Mouse (Mus musculus) megakaryocyte, embryonic 14.5 days (primary cell): ENCODE results near the gene Tarsl2. TPM values are rescaled to one million over a fixed set of nuclear protein-coding genes. Genes with fewer than 3 reads are reported as not detected.

Source experiments
- H3K27me3 ChIP-seq: replicated peaks from 2 replicates; pipeline ENCODE3; 2012; ENCODE audit warnings: inconsistent platforms
- H3K36me3 ChIP-seq: replicated peaks from 2 replicates; pipeline ENCODE3; 2012; ENCODE audit warnings: low read length, inconsistent platforms, mixed read lengths
- H3K4me1 ChIP-seq: 2 replicates; pipeline ENCODE4 v1.6.1; 2012; ENCODE audit warnings: inconsistent platforms
- H3K4me3 ChIP-seq: replicated peaks from 2 replicates; pipeline ENCODE3; 2012; ENCODE audit warnings: moderate library complexity, mild to moderate bottlenecking, inconsistent platforms
- H3K9me3 ChIP-seq: 2 replicates; pipeline ENCODE4 v1.6.1; 2012; ENCODE audit warnings: inconsistent platforms
- FLI1 ChIP-seq: IDR thresholded peaks from 2 replicates; pipeline ENCODE4 v1.6.1; 2012; ENCODE audit warnings: low read length, inconsistent platforms, mixed read lengths
- GATA1 ChIP-seq: IDR thresholded peaks from 3 replicates; pipeline ENCODE4 v1.6.1; 2012; ENCODE audit warnings: mixed read lengths, low read length, inconsistent platforms, borderline replicate concordance
- polyA plus RNA-seq: library from polyadenylated mRNA; stranded (reverse); fragments of >175 nt; gene quantifications from 2 replicates; pipeline ENCODE4 v1.2.3, GENCODE M21; 2012; ENCODE audit warnings: low replicate concordance; ENCODE audit not compliant: insufficient read depth

The Tarsl2 gene
- polyA plus RNA-seq, 1 experiment, result 2.3 TPM

GRCm38 (mm10) chr7:65710301-65710700, 65.6 kb downstream of the Tarsl2 start:
- H3K4me3 ChIP-seq, result no peak overlapping the region
- H3K27me3 ChIP-seq, result peaks cover 10% of the 10 kb centered on the region
- peaks cover 7% of the 10 kb centered on the region; the same call in 1 of the 2 replicates for H3K9me3 ChIP-seq
- H3K4me1 ChIP-seq, result peaks cover 35% of the 10 kb centered on the region
- no peaks in the 10 kb centered on the region for H3K36me3 ChIP-seq
- TF ChIP-seq FLI1, result no peak
- no peak for TF ChIP-seq GATA1

GRCm38 (mm10) chr7:65713782-65714181, 69.1 kb downstream of the Tarsl2 start:
- no peak for TF ChIP-seq FLI1
- TF ChIP-seq GATA1, result no peak
- H3K9me3 ChIP-seq, result peaks cover 18% of the 10 kb centered on the region; the same call in 1 of the 2 replicates
- no peaks in the 10 kb centered on the region for H3K36me3 ChIP-seq
- peaks cover 18% of the 10 kb centered on the region for H3K27me3 ChIP-seq
- H3K4me3 ChIP-seq, result no peak overlapping the region
- H3K4me1 ChIP-seq, result peaks cover 18% of the 10 kb centered on the region

GRCm38 (mm10) chr7:65714304-65714703, 69.6 kb downstream of the Tarsl2 start:
- peaks cover 18% of the 10 kb centered on the region for H3K4me1 ChIP-seq
- peaks cover 20% of the 10 kb centered on the region; the same call in 1 of the 2 replicates for H3K9me3 ChIP-seq
- peaks cover 18% of the 10 kb centered on the region for H3K27me3 ChIP-seq
- TF ChIP-seq FLI1, result no peak
- no peak for TF ChIP-seq GATA1
- H3K4me3 ChIP-seq, result peak overlapping the region; percentile 59
- no peaks in the 10 kb centered on the region for H3K36me3 ChIP-seq

- Histone ChIP-seq H3K27me3 (peaks cover 21% of the 10 kb centered on the region), H3K4me1 (peaks cover 9% of the 10 kb centered on the region), H3K9me3 (no peaks in the 10 kb centered on the region)
These were observed 89.3 kb downstream of the Tarsl2 start for GRCm38 (mm10) chr7:65734024-65734423.

GRCm38 (mm10) chr7:65735261-65735660, 90.6 kb downstream of the Tarsl2 start:
- peaks cover 18% of the 10 kb centered on the region for H3K27me3 ChIP-seq
- no peaks in the 10 kb centered on the region for H3K9me3 ChIP-seq
- no peak overlapping the region for H3K4me3 ChIP-seq
- H3K4me1 ChIP-seq, result peaks cover 9% of the 10 kb centered on the region
- no peaks in the 10 kb centered on the region for H3K36me3 ChIP-seq
- TF ChIP-seq FLI1 (no peak), GATA1 (no peak)

More at GRCm38 (mm10) chr7:65734024-65734423, 89.3 kb downstream of the Tarsl2 start:
- H3K36me3 ChIP-seq, result no peaks in the 10 kb centered on the region
- TF ChIP-seq FLI1, result no peak
- no peak for TF ChIP-seq GATA1
- no peak overlapping the region for H3K4me3 ChIP-seq

GRCm38 (mm10) chr7:65737286-65738040, 92.8 kb downstream of the Tarsl2 start:
- H3K9me3 ChIP-seq, result 0 out of 2 replicates have a peak, but pooled peaks cover under 1% of the 10 kb centered on the region
- H3K36me3 ChIP-seq, result no peaks in the 10 kb centered on the region
- H3K4me3 ChIP-seq, result peak overlapping the region; percentile 17
- H3K4me1 ChIP-seq, result peaks cover 9% of the 10 kb centered on the region
- TF ChIP-seq FLI1, result no peak
- TF ChIP-seq GATA1, result no peak
- peaks cover 12% of the 10 kb centered on the region for H3K27me3 ChIP-seq

Other genes starting within 250 kb of the Tarsl2 start
- gene Tjp1, start 117.1 kb upstream of the Tarsl2 start, polyA plus RNA-seq, result 0.83 TPM in 1 of 2 replicates, not detected in the other
- 14.8 and 14.9 TPM in 2 replicates for gene Tm2d3, start 46.3 kb downstream of the Tarsl2 start, polyA plus RNA-seq
- not detected in 2 replicates for gene Pcsk6, start 216.8 kb downstream of the Tarsl2 start, polyA plus RNA-seq